Mouse (Mus musculus) mammary gland, adult 2 months (tissue): ENCODE results near the gene Myh13. TPM values are rescaled to one million over a fixed set of nuclear protein-coding genes. Genes with fewer than 3 reads are reported as not detected.

Experiments
- polyA plus RNA-seq: library from polyadenylated mRNA; depleted of rRNA; stranded (reverse); fragments of >200 nt; gene quantifications from 2 replicates; pipeline ENCODE4 v1.2.3, GENCODE M21; 2012; ENCODE audit warnings: low replicate concordance; rRNA removed

Myh13 gene
- polyA plus RNA-seq: 0.09 TPM in 1 of 2 replicates, not detected in the other

DNA sequence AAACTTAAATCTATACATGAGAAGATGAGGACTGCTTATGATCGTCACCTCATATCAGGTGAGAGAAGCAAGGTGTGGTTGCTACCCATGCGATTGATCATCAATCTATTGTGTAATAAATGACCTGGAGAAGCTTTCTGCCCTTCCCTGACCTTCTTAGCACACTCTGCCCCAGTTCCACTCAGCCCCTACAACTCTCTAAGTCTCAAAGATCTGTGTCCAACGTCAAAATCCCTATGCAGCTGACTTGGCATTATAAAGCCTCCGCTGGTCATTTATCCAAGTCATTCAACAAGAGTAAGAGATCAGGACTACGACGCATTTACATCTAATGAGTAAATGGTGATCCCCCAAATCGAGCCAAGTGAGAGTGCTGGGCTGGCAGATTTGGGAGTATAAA, at the start of gene Myh13:
Gene Myh13 (plus strand): TSS at position 301 of the 400 bp plus-strand sequence.

DNA sequence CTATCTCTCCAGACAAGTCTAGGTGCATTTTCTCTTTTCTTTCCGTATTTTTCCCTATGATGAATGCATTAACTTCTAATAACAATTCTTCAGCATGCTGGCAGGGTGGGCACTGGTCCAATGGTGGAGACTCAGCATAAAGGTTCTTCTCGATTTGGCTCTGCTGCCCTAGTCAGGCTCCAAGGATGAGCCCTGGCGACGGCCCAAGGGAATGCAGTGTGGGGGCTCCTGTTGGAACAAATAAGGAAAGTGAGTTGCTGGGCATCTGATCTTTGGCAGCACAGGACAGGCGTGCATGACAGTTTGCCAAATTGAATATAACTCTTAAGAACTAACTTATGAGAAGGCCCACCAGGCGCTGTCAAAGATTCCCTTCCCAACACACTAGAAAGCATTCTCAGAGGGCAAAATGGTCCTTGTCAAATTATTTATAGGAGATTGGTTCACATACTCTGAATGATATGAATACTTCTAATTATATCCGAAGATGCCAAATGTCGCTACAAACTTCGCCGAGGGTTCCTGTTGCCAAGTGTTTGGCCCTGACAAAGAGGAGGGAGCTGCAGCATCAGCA, 44.8 kb upstream of the Myh13 start, which contains the start of gene Myh8:
Gene Myh8 (plus strand): TSS at position 524 of the 574 bp plus-strand sequence.

Other genes with a start within 250 kb of the Myh13 start
- gene Myh3, start 243.4 kb upstream of the Myh13 start, polyA plus RNA-seq: 0.06 TPM in 1 of 2 replicates, not detected in the other
- 0.04 and 30.2 TPM in 2 replicates for gene Myh2, start 150.6 kb upstream of the Myh13 start, polyA plus RNA-seq
- 0.05 and 93.2 TPM in 2 replicates for gene Myh1, start 121.6 kb upstream of the Myh13 start, polyA plus RNA-seq
- gene Myh4, start 83.6 kb upstream of the Myh13 start, polyA plus RNA-seq: 0.20 and 525 TPM in 2 replicates
- gene Myh8, start 44.5 kb upstream of the Myh13 start, polyA plus RNA-seq: 0.07 TPM in 1 of 2 replicates, not detected in the other
- 28.0 and 46.0 TPM in 2 replicates for gene Gas7, start 133.8 kb downstream of the Myh13 start, polyA plus RNA-seq